Mouse (Mus musculus): Measurements from ENCODE around the gene Map3k6.

DNA sequence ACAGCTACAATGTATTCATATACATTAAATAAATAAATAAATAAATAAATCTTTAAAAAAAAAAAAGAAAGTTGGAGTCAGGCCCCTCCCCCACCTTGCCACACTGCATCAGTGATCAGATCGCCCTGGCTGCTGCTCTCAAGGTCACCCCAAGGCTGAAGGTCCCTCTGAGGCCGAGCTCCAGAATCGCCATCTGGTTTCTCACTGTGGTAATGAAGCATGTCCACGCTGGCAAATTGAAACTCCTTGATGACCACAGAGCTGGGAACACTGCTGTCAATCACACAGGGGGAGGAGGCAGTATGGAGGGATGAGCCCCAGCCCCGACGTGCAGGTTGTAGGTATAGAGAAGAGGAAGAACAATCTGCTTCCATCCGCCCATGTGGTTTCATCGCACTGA lies 13.0 kb upstream of the Map3k6 start:
- TF ChIP-seq CTCF (IDR thresholded peaks at IDR 0.05; ENCODE audit: low read depth) = no peak
- no peak for TF ChIP-seq EP300 (IDR thresholded peaks at IDR 0.05; ENCODE audit: low read depth)

All from heart, postnatal 0 days (tissue).